Mouse (Mus musculus): Measurements from ENCODE around the gene Adamts18.
"Not testable (repeated sequence)": the region's sequence is repeated elsewhere in the genome, so short reads cannot be mapped to it uniquely, and the experiment has no call there.

The Adamts18 gene

DNA sequence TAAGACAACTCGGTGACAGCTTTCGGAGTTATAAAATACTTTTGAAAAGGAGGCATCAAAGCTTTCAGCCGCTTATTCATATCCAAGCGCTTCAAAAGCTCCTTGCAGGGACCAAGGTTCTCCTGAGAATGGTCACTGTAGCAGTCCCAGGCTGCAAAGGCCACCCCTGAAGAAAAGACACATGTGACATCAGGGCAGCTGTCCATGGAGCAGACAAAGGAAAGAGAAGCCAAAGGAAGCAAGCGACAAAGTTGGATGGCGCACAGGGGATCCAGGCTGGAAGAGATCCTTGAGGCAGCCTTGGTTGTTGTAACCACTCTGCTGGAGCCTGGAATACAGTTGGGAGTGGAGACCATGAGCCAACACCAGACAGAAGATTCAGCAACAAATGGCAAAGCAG lies 10.3 kb downstream of the Adamts18 start:
- DNase-seq (ENCODE audit: low read depth, low spot score), result no peak

DNA sequence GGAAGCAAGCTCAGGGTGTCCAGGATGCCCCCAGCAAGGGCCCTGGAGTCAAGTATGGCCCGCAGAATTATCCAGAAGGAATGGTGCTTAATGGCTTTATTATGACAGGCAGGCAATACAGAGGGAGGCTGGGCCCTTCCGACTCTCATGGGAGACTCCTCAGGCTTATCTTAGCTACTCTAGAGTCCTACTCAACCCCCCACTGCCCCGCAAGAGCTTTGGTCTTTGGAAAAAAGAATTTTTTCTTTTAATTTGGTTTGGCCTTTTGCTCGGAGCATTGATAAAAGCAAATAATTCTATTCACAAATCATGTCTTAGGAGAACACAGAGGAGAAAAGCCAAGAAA lies 11.0 kb downstream of the Adamts18 start:
- no peak for DNase-seq (ENCODE audit: low read depth, low spot score)

DNA sequence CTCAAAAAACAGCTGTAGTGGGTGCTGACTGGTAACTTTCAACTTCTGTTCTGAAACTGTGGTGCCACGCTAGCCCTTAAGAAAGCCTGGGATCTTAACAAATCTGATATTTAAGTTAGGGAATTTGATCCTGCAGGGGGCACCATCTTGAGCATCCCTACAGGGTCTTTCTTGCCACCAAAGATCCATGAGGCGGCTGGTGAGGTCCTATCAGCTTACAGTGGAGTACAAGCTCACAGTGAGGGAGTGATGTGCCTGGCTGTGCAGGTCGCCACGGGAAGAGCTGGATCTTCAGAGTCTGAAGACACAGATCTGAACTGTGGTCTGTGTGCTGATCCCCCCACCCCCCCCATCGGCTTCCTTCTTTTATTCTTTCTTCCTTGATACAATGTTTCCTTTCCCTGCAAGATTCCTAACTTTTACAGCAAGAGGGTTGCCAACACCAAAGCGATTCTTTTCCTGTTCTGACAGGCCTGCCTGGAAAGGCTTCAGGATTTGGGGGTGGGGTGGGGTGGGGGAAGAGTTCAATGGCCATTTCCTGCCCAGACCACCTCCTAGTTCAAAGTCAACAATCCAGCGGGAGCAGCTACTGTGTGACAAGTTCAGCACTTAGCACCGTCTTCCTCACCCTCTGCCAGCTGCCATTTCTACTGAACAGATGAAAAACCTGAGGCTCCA lies 11.5 kb downstream of the Adamts18 start:
- no peak for DNase-seq (ENCODE audit: low read depth, low spot score)

DNA sequence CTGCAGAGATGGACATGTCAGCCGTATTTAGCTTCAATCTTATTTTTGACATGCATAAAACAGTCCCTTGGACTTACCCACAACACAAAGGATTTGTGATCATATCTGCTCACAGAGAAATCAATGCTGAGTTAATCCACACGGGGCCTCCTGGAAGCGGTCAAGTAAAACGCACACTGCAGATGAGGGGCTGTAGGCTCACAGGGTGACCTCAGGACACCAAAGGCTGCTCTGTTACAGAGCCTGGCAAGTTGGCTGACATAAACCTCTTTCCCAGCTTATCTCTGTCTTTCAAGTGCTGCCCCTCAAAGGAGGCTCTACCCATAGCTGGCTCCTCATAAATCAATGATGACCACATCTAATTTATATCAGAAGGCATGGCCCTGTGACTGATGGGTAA lies 14.9 kb downstream of the Adamts18 start:
- no peak for DNase-seq (ENCODE audit: low read depth, low spot score)

DNA sequence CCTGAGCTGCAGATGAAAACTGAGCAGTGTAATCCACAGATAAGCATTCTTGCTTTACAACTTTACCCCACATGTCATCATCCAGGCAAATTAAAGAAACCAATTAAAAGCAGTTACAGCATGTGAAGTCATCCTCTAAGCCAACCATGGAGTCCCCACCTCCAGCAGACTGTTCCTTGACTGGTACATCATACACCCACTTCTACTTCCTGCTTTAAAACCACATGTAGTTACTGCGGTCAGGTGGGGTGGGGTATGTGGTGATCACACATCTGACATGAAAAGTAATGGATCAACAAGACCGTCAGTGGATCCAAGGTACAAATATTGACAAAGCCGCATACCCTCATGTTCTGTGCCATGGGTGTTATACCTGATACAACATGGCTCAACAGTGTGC lies 21.3 kb downstream of the Adamts18 start:
- no peak for DNase-seq (ENCODE audit: low read depth, low spot score)

DNA sequence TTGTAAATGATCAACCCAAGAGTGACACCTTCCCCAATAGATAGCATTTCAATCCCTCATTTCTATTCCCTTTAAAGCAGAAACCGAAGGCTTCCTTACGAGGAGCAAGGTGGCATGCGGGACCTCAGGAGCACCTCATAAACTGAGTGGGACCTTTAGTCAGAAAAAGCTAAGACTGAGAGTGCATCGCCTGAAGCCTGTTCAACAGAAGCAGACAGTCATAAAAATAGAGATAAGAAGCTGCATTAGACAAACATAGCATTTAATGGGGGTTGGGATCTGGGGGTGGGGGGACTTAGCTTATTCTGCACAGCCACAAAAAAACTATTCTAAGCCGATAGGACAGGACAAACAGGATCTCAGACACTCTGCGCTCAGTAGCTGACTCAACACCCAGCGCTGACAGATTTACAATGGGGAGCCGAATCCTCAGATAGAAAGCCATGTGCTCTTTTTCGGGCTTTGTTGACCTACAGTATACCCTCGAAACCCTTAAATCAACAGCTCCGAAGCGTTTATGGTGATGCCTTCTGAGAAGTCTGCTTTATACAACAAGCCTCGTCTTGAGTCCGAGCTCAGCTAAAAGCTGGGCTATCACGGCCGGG lies 27.5 kb downstream of the Adamts18 start:
- no peak for DNase-seq (ENCODE audit: low read depth, low spot score)

DNA sequence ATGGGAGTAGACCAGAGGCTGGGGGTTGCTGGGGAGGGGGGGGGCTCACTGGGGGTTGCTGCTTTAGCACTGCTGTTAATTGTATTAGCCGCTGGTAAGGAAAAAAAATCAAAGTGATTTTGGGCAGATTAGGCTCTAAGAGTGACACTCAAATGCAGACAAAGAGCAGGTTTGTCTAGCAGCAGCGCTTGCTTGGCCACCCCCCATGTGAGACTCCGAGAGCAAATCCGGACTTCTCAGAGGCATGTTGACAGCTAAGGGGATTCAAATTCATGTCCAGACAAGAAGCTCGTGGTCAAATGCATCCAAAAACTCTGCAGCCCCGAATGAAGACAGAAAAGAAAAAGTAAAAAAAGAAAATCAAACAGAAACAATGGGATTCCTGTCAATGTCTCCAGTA lies 34.6 kb downstream of the Adamts18 start:
- no peak for DNase-seq (ENCODE audit: low read depth, low spot score)

DNA sequence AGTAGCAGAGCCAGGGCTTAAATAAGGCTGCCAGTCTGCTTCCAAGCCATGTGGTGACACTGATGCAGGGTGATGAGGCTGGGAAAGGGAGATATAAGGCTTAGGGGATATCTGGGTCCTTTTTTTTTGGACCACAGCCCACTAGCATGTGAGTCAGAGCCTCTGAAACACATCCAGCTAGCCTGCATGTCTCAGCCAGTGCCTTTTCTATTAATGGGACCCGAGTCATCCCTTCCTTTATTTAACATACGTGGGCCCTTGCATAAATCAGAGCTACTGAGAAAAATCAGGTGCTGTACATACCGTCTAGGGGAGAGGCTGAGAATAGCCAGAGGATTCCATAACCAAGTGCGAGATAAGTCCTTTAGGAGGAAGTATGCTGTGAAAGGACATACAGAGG lies 37.0 kb downstream of the Adamts18 start:
- no peak for DNase-seq (ENCODE audit: low read depth, low spot score)

DNA sequence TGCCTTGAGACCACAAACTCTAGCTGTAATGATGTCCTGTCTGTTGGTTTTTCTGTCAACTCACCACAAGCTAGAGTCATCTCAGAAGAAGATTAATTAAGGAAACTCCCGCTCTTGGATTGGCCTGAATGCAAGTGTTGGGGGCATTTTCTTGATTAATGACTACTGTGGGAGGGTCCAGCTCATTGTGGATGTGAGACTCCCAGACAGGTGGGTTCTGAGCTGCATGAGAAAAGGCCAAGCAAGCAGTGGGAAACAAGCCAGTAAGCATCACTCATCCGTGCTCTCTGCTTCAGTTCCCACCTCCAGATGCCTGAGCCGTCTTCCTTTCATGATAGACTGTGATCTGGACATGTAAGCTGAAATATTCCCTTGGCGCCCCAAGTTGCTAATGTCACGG lies 38.6 kb downstream of the Adamts18 start:
- no peak for DNase-seq (ENCODE audit: low read depth, low spot score)

DNA sequence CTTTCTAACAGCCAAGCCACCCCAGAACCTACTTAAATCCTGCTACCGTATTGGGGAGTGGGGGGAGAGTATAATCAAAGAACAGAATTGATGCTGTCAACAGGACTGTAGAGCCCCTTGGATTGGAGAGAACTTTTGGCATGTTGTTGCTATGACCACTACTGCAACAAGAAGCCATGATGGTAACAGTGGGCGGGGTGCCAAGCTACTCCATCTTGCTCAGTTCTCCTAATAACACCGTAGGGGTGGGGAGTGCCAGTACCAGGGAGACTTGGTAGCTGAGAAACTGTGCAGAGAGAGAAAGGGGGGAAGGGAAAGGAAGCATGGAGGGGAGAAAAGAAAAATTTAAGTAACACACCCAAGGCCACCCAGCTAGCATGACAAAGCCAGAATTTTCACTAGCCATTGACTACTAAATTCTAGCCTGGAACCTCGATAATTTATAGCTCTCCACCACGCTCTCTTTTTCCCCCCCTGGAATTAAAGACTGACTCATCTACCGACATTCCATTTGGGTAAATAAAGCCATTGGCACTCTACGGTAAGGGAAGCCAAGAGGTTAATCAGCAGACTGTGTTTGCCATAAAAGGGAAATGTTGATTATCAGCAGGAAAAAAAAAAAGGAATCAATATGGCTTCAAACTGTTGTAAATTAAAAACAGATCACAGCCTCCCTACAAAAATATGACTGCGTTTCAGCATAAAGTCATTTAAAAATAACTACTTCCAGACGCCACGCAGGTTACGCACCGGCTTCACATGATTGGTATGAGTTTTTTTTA lies 44.5 kb downstream of the Adamts18 start:
- no peak for DNase-seq (ENCODE audit: low read depth, low spot score)

DNA sequence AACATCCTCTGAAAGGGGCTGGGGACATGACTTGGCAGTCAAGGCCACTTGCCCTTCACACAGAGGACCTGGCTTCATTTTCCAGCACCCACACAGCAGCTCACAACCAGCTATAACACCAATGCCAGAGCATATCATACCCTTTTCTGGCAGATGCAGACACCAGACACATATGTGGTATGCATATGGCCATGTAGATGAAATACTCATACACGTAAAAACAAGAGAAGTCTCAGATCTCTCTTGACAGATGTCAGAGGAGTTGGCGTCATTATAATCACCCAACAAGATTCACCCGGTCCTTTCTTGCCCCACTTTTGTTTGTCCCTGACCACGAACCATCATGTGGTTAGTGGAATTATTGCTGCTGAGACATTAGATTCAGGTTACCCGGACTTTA lies 47.0 kb downstream of the Adamts18 start:
- DNase-seq (ENCODE audit: low read depth, low spot score), result no peak

DNA sequence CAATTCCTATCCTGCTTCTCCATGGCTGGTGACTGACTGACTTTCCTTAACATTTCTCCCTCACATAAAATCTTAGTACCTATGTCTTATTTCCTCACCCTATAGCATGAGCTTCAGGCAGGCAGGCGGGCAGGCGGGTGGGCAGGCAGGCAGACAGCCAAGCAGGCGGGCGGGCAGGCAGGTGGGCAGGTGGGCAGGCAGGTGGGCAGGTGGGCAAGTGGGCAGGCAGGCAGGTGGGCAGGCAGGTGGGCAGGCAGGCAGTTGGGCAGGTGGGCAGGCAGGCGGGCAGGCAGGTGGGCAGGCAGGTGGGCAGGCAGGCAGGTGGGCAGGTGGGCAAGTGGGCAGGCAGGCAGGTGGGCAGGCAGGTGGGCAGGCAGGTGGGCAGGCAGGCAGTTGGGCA lies 48.0 kb downstream of the Adamts18 start:
- not testable (repeated sequence) for DNase-seq (ENCODE audit: low read depth, low spot score)

DNA sequence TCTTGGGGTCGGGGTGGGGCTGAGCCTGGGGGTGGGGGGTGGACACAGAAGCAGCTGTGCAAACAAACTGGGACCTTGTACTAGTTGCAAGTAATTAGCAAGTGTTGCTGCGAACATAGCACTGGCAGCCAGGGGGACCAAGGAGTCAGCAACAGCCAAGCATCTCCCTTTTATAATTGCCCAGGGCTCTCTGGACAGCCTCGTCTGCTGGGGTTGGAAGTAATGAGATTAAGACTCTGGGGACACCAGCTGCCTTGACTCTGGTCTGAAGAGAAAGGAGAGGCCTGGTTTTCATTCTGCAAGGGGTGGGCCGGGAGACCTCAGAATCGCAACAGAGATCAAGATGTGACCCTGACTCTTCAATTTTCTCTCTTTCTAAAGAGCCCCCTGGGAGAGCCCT lies 49.0 kb downstream of the Adamts18 start:
- DNase-seq (ENCODE audit: low read depth, low spot score), result no peak

DNA sequence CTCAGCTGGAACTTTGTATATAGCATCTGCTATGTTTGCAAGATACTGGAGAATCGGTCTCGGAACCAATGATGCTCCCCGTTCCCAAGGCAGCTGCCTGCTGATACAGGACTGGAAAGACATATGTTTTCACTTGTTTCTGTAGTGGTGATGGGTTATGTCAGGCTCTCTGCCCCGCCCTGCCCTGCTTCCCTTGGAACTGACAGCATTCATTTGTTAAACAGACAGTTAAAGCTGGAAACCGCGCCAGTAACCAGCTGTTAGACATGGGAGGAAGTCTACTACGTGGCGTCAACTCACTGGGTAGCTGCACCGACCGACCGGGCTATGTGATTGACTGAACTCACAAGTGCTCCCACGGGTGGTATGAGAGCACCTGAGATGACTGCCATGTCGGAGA lies 56.7 kb downstream of the Adamts18 start:
- DNase-seq (ENCODE audit: low read depth, low spot score), result no peak

DNA sequence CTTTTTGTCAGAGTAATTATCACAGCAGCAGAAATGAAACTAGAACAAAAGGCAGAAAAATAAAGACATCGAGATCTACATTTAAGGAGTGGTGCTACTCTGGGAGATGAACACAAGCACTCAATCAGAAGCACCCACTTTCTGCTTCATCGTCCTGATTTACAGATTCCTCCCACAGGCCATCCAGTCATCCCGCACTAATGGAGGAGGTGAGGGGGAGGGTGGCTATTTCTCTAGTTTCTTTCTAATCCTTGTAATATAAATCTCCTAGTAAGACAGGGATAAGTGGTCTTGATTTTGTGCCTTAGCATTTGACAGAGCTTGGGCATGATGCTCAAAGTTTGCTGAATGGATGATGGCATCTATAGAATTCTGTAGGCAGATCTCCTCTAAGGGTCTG lies 57.5 kb downstream of the Adamts18 start:
- DNase-seq (ENCODE audit: low read depth, low spot score), result no peak

DNA sequence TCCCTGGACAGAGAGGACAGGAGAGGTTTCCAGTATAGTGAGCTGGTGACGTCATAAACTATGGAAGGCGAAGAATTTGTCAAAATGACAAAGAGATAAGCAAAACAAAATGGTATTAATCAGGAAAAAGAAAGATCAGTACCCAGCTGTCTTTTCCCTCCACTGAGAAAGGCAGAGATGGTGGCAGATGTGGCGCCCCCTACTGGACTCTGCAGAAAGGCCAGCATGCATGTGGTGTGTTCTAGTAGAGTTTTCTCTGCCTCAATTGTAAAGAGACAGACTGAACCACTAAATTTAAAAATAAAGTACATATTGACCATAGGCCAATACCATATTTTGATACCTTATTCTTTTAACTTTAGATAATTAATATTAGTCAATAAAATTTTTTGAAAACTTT lies 64.8 kb downstream of the Adamts18 start:
- DNase-seq (ENCODE audit: low read depth, low spot score), result no peak

DNA sequence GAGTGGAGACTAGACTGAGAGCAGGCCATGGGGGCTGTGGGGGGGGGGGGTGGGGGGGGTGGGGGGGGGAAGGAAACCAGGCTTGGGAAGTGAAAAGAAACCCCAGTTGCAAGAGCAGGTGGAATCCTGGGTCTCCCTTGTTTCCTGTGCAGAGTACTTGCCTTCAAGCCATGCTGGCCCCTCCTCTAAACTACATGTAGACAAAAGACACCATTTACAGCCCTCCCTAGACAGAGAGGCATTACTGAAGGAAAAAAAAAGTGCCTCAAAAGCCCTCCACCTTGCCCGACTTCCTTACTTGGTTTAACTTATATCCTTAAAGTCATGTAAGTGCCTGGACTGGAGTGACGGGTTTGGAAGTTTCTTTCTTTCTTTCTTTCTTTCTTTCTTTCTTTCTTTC lies 67.0 kb downstream of the Adamts18 start:
- no peak for DNase-seq (ENCODE audit: low read depth, low spot score)

DNA sequence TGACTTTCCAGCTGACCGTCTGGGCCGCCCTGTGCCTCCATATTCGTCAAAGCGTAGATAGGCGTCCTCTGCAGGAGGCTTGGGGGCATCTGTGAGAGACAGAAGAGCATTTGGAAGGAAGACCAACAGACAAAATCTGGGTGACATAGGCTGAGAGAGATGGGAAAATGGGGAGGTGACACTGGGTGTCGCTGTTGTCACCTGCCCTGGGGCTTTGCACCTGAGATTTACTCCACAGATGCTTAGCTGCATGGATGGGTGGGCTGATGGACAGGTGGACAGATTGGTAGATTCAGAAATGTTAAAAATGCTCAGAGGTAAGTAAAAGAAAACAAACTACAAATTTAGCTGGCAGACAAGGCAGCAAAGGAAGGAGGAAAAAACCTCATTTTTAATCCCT lies 73.2 kb downstream of the Adamts18 start:
- DNase-seq (ENCODE audit: low read depth, low spot score), result no peak

DNA sequence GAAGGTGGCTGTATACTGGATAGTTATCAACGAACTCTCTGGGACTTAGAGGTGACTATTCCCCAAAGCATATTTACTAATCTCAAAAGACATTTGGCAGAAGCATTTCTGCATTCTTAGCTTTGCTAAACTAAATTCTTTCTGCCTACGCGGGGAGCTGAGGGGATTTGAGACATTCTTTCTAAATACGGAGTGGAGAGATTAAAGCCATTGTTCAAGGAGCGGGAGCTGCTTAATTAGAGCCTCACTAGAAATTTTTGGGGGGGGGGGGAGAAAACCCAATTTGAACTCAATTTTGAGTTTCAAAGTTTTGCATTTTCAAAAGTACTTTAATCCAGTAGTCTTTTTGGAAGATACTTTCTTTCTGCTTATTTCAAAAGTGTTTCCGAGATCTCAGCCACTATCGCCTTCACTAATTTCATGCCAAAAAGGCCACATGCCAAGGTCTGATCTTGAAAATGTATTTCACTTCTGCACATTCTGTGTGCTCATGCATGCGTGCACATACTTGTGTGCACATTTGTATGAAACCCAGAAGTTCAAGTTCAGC lies 79.6 kb downstream of the Adamts18 start:
- DNase-seq (ENCODE audit: low read depth, low spot score), result no peak

DNA sequence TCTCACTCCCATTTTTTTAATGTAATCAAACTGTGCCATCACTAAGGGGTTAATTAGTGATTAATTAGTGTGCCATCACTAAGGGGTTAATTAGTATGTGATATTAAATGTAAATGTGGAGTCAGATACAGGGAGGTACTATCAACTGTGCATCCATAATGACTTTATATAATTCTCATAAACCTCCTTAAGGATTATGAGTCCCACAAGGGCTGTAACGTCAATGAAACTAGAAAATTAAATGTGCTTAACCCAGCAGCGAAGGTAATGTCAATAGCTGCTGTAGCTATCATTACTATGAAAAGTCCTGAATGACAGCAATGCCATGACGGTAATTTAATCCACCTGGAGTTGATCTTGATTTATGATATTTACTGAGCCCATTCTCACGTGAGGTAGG lies 83.4 kb downstream of the Adamts18 start:
- no peak for DNase-seq (ENCODE audit: low read depth, low spot score)

DNA sequence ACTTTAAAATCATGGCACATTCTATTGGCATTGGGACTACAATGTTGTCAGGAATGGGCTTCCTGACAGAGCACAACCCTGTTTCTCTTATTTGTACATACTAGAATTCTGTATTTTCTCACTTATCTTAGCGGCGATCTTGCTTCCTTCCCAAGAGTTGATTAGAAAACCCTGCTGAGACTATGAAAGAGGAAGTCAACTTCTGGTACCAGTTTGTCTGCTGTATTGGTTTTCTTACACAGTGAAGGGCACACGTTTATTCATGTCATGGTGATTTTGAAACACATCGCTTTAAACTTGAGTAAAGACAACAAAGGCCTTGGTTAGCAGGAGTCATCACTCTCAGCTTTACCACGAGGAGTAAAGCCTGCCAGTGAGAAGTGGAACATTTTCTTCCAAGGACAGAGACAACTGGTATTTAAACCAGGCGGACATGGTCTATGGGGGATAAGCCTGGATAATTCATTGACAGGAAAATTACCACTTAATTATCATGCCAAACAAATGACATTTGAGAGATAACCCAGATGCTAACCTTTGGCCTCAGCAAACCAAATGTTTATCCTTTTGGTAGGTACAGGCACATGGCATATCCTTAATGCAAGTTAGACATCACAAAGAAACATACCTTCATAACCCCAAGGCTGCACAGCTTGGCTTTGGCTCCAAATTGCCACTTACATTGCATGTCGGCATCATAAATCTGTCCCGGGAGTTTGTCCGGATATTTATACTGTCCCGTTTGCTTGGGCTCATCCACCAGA lies 84.8 kb downstream of the Adamts18 start:
- no peak for DNase-seq (ENCODE audit: low read depth, low spot score)

DNA sequence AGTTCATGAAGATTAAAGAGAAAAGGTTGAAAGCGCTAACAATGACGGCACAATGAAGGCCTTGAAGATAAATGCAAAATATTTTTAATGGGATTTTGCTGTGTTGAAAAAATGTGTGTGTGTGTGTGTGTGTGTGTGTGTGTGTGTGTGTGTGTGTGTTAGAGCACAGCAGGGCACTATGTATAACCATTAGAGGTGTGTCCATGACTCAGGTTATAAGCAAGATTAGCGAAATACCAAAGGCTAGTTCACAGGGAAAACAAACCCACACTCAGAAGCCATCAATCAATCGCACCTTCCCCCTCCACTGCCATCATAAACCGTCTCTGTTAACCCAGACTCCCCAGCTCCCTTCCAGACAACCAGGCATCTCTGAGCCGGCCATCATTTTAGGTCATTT lies 86.4 kb downstream of the Adamts18 start:
- no peak for DNase-seq (ENCODE audit: low read depth, low spot score)
